Mouse (Mus musculus) right cerebral cortex, adult 2 months (tissue): ENCODE results near the gene Enpp7.
A peak's percentile ranks its signal among the peaks of the same experiment; 100 is the strongest.

Source experiments
- DNase-seq, 2 experiments: peaks; one replicate each; pipeline ENCODE4 v3.0.0; 2021 to 2022; ENCODE audit warnings: low spot score in 2 of 2

Gene Enpp7

DNA sequence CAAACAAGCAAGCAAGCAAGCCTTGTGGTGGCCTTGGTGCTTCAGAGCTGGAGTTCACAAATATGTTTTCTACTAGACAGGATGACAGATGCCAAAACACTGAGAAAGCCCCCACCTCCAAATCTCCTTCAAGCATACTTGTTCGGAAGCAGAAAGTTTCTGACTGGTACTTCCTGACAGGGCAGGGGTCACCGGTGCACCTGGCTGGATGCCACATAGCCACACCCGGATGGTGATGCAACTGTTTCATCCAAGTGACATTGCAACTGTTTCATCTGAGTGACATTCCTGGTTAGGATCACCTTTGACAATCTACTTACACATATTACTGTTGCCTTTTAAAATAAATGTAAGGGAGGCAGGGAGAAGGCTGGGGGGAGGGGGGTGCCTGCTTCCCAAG lies 9.2 kb downstream of the Enpp7 start:
- DNase-seq, result no peak

DNA sequence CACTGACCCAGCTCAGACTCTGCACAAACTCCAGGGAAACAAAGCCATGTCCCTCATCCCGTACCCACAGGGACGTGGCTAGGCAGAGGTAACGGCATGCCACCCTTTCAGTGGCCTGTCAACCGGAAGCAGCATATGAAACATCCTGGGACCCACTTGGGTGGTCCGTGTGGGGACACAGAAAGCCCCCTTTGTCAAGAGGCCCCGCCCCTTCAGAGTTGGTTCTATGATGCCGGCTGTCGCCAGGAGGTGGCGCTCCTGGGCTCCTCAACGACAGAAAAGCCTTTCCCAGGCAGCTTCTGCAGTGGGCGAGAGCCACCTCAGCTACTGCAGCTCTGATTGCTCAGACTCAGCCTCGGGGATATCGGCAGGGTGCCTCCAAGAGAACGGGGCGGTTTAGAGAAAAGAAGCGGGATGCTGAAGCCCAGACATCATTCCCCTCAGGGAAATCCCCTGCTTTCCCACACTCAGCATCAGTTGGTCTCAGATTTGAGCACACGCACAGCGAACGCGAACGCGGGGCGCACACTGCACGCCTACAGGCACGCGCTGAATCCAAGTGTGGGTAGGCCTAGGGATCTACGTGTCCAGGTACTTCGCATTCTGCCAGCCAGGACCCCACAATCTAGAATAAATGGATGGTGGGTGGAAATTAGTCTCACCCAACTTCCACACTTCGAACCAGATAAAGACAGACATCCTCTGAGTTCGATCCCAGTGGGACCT lies 10.7 kb downstream of the Enpp7 start:
- peak; percentile 89 to 91 for DNase-seq

DNA sequence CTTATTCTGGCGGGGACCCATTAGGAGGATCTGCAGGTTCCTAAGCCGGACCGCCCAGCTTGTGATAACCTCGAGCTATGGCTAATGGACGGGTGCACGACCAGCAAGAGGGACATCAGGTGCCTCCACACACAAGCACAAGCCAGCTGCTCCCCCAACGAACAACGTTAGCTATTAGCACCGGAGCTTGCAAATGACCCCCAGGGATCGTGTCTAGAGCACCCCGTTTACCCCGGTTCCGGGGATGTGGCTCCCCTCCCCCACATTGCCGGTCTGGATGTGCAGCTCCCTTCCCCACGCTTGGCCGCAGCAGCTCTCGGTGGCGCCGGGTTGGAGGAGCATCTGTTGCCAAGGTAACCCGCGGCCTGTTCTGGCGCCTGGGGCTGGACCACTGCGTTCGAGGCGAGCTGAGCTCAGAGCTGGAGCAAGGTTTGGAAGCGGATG lies 11.4 kb downstream of the Enpp7 start:
- peak in 1 of 2 experiments; percentile 48 for DNase-seq

DNA sequence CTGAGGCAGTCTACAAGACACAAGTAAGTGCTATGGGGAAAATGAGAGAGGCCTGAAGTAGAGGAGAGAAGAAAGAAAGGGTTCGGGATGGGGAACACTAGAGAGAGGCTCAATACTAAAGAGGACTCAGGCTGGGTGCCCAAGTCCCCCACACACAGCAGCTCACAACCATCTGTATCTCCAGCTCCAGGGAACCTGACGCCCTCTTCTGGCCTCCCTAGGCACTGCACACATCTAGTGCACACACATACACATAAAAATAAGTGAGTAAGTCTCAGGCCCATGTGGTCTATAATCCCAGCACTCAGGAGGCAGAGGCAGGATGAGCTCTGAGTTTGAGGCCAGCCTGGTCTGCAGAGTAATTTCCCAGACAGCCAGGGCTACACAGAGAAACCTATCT lies 12.9 kb downstream of the Enpp7 start:
- DNase-seq, result no peak

DNA sequence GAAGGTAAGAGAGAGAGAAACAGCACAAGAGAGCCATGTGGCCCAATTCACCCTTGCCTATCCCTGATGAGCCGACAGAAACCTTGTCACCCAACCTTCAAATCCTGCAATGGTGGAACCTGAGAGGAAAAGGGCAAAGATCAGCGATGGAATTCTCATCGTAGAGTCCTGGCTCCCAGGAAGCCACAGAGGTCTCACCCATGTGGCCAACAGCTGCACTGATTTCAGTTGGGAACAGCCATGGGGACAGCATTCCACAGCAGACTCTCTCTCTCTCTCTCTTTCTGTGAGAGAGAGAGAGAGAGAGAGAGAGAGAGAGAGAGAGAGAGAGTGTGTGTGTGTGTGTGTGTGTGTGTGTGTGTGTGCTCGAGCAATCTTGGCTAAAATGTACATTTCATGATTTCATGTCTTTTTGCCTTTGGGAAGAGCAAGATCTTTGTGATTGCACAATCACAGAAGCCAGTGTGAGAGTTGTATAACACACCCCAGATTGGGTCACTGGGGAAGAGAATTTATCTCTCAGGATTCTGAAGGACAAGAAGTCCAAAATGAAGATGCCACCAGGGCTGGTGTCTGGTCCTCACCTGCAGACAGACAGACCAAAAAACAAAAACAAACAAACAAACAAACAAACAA lies 13.6 kb downstream of the Enpp7 start:
- DNase-seq, result no peak

DNA sequence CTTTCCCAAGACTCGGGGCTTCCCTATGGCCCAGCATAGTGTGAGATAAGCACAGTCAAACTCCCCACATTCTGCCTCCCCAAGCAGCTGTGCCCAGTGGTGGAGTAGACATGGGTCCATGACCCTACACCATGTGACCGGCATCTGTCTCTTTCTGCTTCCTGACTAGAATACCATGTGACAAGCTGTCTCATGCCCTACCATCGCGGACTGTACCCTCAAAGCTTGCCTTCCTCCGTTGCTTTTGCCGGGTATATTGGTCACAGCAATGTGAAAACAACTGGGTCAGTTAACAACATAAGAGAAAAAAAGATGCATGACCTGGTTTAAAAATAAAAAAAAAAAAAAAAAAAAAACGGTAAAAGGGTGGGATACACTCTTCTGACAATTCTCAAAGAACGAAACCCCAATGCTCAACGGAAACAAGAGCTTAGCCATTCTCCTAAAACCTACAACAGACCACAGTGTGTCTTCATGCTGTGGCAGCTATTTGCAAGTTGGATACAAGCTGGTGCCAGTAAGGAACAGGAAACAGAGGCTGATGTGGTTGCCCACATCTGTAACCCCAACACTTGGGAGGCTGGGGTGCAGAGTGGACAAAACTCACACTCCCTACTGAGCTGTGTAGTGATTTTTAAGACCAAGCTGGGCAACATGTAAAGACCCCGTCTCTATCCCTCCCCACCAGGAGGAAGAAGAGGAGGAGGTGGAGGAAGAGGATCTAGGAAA lies 17.7 kb downstream of the Enpp7 start:
- DNase-seq, result no peak

DNA sequence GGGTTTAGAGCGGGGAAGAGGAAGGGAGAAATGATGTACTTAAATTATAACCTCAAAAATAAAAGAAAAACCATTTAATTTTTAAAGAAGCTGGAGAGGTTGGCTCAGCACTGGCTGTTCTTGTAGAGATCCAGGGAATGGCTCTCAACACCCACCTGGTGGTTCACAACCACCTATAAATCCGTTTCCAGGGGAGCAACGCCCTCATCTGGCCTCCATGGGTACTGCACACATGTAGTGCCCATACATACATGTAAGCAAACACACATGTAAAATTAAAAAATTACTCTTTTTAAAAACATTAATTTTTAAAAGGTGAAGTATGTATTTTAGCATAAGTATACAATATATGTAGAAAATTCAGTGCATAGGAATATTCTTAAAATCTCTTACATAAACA lies 18.5 kb downstream of the Enpp7 start:
- no peak for DNase-seq

DNA sequence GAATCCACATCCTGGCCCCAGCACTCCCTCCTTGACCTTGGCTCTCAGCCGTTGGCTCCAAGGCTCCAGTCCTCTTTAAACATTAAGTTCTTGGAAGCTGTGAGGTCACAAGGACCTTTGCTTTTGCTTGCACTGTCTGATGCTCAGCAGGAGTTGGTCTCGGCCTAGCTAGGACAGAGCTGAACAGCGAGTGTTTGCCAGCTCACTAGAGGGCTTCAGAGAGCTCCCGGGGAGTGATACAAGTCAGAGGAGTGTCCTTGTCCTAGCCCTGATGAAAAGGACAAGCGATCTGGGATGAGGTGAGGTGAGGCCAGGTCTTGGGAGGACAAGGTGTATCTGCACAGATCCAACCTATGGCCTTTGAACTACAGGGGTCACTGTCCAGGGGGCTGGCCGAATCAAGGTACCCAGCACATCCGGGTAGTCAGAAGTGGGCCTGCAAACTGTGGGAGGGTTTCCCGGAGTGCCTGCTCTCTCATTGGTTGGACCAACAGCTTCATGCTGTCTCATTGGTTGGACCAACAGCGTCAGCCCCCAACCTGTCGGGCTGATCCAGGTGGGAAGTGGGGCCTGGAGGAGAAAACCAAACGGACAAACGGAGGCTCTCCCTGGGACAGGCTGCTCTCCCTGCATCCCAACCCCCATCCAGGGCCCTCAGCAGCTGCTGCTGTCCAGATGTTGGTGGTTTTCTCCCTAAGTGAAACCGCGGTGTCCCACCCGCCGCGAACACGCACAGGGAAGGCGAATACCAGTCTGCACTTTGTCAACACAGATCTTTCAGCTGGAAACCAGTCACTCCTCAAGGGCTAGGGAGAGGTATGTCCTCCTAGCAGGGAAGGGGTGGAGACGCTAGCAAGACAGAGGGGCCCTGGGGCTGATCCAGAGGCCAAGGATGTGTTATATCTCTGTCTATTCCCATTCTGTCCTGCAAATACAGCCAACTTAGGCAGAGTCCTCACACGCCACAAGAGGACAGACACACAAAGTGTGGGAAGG lies 19.8 kb downstream of the Enpp7 start:
- DNase-seq, result no peak

DNA sequence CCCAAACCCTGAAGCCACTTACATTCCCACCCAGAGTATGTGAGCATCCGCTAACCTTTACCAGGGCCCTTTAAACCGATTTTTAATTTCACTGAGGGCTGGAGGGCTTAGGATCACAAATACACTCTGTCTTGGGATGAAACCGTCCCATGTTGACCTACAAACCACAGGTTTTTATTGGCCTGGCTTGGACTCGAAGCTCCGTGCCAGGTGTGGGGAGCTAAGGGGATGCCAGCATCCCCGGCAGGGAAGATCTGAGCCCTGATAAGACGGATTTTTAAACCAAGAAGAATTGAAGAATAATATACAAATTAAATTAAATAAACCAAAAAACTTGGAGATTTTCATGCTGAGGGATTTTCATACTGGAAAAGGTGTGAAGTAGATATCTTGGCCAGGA lies 26.5 kb downstream of the Enpp7 start:
- no peak for DNase-seq

DNA sequence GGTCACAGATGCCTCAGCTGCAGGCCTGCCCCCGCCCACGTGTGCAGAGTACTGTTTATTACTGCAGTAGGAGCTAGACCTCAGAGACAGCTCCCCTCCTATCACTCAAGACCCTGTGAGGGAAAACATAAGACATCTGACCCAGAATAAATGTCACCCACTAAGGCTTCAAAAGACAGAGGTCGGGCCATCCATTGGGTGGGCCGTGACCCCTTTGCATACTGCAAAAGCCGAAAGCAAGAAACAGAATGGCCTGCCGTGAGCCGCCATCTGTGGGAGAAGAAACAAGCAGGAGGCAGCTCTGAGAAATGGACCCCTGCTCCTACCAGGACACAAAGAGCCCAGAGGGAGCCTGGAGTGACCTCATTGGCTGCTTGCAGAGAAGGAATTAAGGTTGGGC lies 29.5 kb downstream of the Enpp7 start:
- DNase-seq, result no peak

DNA sequence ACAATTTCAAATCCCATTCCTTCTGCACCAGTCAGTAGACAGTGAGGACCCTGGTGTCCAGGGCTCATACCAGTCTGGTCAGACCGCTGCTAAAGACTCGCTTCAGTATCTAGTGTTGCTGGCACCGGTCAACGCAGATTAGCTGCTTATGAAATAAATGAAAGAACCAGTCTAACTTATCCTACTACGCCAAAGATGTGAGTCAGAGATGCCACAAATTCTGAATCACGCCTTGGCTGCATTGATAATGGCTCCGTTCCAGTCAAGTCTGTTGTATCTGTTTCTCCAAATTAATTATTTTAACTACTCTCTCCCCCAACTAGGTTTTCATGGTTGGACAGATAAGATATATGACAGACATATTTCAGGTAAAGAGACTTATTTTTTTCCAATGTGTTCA lies 33.2 kb downstream of the Enpp7 start:
- DNase-seq, result no peak

DNA sequence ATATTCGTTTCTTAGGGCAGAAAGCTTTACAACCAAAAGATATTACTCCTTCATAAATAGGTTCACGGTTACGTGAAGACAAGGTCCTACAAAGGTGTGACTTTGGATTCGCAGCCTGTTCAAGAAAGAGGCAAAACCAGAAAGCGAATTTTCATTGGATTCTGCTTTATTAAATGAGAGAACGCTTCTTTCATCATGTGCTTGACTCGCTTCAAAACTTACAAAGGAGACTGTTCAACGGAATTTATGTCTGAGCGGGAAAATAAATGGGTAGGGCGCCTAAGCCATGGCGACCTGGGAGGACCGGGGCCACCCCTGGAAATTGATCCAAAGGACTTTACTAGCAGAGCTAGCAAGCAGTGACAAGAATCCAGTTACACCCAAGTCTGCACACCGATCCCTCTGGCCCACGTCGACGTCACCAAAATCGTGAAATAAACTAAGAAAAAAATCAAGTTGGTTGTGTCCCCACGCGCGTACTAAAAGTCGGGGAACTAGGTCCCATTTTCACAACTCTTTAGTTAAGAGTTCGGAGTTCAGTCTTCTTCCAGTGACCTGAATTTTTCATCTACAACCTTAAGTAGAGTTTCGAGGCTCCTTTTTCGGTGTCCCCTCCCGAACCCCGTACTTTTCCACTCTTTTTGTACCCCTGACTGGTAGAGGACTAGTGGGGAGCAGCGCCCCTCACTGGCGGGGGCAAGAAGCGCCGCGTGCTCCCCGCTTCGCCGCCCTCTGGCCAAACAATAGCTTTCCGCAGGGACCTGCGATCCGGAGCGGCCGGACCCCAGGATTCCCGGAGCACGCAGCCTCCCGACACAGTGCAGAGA lies 34.3 kb downstream of the Enpp7 start:
- no peak for DNase-seq

DNA sequence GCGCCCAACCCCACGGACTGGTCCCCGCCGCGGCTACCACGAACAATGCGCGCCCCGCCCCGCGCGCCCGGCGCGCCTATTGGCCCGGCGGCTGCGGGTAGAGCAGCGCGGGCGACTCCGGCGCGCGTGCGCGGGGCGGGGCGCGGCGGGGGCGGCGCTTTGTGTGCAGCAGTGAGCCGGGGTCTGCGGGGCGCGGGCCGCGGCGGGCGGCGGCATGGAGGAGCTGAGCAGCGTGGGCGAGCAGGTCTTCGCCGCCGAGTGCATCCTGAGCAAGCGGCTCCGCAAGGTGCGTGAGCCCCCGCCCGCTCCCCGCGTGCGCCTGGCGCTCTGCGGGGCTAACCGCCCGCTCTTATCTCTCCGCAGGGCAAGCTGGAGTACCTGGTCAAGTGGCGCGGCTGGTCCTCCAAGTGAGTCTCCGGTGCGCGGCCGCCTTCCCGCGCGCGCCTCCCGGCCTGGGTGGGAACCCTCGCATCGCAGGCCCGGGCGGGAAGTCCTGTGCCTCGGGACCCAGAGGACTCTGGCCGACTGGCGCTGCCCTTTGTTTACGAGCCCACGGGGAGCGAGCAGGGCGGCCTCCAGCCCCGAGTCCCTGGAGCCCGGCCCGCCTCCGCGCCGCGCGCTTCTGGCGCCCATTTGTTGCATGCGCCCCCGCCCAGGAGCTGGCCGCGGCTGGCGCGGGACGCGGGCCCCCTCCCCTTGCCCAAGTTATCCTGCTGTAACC lies 35.1 kb downstream of the Enpp7 start, which contains the start of gene Cbx2:
Gene Cbx2, plus strand, starts transcription at position 68 of the 721 bp plus-strand sequence.
- DNase-seq, result peak; percentile 68 to 86

DNA sequence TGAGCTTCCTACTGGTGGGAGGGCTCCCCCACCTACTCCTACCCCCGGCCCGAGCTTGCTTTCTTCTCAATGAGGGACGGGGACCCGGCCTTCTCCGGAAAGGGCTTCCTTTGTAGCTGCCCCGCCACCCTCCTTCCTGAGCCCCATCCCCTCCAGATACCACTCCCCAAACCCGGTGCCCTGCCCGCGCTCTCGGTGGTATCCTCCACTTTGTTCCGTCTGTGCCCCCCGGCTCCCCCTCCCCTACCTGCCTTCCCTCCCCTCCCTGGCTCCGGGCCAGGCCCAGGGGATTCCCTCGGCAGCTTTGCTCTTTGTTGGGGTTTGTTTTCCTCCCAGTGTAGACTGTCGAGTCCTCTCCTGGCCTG lies 35.6 kb downstream of the Enpp7 start:
- no peak for DNase-seq

DNA sequence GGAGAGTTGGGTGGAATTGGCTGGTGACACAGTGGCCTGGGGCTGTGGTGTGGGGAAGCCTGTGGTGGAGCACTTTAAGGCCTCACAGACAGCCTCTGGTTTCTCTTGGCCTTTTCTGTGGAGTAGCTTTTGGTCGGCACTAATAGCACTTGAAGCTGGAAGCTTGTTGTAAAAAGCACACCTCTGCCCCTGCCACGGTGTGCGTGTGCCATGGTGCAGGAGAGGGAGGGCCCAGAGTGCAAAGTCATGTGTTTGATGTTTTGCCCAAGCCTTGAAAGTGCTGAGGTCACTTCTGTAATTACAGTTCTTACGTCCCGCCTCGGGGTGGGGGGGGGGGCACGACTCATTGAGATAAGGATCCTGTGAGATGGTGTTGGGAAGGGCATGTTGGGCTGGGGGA lies 36.3 kb downstream of the Enpp7 start:
- DNase-seq, result no peak

DNA sequence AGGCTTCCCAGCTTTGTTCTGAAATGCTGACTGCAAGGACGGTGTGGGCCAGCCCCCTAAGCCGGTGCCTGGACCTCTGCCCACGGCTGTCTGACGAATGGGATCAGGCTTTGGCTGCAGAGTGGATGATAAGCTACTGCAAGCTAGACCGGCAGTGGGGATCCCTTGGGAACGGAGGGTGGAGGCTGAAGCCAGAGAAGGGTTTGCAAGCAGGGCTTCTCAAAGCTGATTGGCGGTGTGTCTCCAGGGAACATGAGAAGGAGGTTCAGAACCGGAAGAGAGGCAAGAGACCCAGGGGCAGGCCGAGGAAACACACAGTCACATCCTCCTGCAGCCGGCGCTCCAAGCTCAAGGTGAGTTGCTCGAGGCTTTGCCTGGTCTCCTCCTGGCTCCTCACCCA lies 38.2 kb downstream of the Enpp7 start:
- no peak for DNase-seq

DNA sequence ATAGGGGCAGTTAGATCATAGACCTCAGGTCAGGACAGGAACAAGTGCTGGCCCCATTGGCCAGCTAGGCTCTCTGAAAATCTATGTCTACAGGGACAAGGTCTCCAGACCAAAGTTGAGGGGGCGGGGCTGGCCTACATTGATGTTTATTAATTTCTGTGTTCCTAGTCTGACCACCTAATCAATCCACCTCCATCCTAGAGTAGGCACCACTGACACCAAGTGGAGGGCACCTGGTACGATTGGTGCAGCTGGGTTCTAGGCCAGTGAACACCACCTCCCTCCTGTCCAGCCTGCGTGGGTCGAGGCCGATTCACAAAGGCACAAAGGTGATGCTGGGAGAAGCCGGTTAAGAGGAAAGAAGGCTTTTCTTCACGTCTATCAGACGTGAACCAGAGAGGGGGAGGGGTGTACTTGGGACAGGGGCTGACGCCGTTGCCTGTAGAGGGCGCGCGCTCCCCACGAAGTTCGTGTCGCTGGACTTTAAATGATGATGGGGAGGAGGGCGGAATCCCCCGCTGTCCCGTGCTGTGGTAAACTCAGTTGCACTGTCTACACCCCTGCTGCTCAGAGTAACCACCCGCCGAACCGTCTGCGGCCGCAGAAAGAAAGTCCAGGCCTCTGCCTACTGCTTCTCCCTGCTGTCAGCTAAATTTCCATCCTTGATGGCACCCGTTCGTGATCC lies 46.0 kb downstream of the Enpp7 start:
- DNase-seq, result peak; percentile 79 to 80

DNA sequence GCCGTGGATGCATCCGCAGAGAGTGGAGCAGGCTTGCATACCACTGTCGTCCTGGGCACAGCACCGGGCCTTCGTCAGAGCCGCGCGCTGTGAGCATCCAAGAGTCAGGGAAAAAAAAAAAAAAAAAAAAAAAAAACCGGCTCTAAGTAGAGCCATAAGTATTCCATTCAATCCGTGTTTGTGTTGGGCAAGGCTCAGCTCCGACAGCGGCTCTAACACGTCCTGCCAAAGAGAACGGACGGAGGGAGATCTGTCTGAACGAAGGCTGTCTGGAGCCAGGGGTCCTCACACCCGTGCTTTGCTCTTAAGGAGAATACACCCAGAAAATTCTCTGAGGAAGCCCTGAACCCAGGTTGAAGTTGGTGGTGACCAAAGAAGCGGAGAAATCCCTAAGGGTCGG lies 46.6 kb downstream of the Enpp7 start:
- no peak for DNase-seq

DNA sequence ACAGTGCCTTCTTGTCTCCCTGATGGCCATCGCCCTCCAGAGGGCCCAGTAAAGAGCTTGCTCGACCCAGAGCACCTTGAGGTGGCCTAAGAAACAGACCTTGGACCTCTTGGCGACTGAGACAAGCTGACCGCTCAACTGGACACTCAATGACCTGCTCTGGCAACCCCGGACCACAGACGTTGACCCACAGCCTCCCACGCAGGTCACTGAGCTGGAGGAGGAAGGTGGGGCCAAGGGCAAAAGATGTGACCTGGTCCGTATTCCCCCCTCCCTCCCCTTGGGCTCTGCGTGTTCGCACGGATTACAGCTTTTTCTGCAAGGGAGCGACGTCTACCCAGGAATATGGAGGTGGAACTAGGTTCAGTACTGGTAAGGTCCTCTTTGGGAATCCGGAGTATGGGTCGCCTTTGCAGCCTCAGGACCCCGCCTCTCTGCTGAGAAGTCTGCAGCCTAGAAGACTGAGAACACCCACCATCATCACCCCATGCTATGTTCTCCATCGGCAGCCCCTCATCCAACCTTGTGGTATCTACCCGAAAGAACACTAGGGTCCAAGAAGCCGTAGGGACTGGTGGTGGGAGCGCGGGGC lies 47.2 kb downstream of the Enpp7 start:
- no peak for DNase-seq
